Mouse (Mus musculus) right cerebral cortex, postnatal 4 days (tissue): ENCODE results near the gene Rnf114.

Experiments
- DNase-seq: peaks from one replicate; pipeline ENCODE4 v3.0.0-alpha.2; 2022

Gene Rnf114

GRCm38 (mm10) chr2:167475596-167475995, 16.8 kb upstream of the Rnf114 start:
- DNase-seq = no peak

GRCm38 (mm10) chr2:167476200-167476688, 16.2 kb upstream of the Rnf114 start:
- peak; percentile 77 for DNase-seq

DNA sequence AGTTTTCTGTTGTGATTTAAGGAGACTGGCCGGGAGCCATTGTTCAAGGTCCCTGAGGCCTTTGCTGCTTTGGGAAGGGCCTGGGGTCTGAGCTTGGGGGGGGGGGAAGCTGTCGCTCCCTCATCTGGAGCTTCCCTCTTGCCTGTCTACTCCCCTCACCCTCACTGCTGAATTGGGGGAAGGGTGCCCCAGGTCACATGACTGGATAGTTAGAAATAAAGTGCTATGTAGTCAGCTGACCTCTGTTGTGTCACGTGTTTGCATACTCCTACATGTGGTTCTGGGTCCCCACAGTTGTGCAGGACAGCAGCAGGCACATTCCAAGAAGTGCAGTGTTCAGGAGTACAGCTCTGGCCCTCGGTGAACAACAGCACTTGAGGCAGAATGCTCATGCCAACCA, 15.7 kb upstream of the Rnf114 start:
- DNase-seq = no peak

- DNase-seq = no peak
Observed at GRCm38 (mm10) chr2:167478128-167478527, 14.3 kb upstream of the Rnf114 start.

DNA sequence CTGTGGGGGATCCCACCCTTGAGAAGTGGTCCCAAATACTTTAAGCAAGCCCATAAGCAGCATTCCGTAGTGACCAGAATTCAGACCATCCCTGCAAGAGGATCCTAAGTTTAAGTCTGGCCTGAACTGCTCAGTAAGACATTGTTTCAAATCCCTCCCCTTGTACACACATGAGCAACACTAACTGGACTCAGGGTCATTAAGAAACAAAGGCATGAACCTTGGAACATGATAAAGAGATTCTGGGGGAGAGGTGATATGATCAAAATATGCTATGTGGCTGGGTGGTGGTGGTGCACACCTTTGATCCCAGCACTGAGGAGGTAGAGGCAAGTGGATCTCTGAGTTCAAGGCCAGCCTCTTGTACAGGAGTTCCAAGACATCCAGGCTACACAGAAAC, 12.9 kb upstream of the Rnf114 start:
- no peak for DNase-seq

GRCm38 (mm10) chr2:167482681-167483080, 9.8 kb upstream of the Rnf114 start:
- DNase-seq = no peak

- no peak for DNase-seq
Observed at GRCm38 (mm10) chr2:167483081-167483826, 9.2 kb upstream of the Rnf114 start.

GRCm38 (mm10) chr2:167483827-167484410, 8.5 kb upstream of the Rnf114 start:
- no peak for DNase-seq

- no peak for DNase-seq
Observed at GRCm38 (mm10) chr2:167484932-167485331, 7.5 kb upstream of the Rnf114 start.

GRCm38 (mm10) chr2:167485501-167486377, 6.7 kb upstream of the Rnf114 start:
- DNase-seq = peak; percentile 66

DNA sequence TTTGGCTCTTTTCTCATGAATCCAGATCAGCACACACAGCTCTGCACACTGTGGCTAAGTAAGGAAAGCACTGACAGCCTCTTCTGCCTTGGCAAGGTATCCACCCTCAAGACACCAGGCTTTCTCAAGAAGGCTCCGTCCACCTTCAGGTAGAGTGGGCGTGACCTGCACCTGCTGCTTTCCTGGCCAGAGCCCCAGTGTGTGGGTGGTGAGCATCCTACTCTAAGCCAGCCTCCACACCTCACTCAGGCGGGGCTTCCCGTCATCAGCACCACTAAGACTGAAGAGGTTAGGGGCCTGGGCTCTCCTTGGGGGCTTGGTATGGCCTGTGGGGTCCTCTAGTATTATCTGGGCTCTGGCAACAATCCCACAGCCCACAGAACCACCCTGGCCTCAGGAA, 5.9 kb upstream of the Rnf114 start:
- DNase-seq = no peak

DNA sequence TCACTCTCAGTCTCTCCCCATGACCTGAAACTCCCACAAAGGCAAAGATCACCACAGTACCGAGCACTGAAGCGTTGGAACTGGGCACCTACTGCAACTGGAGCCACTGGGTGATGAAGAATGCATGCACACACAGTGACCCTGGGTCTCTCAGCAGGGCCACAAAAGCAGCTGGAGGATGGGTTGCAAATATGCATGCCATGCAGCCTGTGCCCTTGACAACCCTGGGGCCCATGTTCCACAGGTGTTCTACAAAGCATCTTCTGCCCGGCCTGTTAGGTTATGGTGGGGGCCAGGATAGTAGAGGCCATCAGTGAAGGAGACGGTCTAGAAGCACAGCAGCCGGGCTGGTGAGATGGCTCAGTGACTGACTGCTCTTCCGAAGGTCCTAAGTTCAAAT, 4.9 kb upstream of the Rnf114 start:
- DNase-seq = no peak

DNA sequence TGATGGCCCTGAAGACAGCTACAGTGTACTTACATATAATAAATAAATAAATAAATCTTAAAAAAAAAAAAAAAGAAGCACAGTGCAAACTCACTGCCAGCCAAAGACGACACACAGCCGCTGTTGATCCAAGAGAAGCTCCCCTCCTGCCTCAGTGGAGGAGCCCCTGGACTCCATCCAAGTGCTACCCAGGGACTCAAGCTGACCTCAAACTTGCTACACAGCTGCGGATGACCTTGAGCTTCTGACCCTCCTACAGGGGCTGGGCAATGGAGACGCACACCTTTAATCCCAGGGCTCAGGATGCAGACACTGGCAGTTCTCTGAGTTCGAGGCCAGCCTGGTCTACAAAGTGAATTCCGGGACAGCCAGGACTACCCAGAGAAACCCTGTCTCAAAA, 4.5 kb upstream of the Rnf114 start:
- DNase-seq = no peak

DNA sequence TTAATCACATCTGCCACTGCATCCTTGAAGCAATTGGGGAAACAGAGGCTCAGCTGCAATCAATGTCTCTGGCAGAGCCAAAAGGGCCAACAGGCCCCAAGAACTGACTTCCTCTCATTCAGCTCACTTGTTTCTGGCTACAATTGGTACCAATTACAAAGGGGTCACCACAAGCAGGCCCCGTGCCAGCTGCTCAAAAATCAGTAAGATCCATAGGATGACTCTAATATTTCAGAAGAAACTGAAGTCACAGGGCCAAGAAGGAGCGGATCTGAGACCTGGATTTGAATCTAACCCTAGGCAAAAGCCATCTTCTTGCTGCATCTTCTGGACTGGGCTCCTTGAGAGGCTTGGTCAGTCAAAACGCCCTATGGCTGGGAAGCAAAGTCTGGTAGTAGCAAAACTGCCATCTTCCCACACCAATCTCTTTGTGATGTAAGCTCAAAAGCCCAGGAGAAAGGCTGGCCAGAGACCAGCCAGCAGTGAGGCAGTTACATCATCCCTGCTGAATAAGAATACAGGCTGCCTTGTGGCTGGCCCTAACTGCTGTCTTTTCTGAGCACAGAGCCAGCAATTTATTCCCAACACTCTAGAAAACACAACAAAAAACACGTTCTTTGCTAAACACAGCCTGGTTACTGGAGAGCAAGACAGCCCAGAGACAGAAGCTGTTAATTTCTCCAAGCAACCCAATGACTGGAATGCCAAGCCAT, 1.5 kb upstream of the Rnf114 start:
- DNase-seq = no peak

- DNase-seq = peak; percentile 88
Observed at GRCm38 (mm10) chr2:167492713-167493636, 530 bp downstream of the Rnf114 start, which contains the start of gene Spata2. Gene Spata2, minus strand, starts transcription at chr2:167492887.

DNA sequence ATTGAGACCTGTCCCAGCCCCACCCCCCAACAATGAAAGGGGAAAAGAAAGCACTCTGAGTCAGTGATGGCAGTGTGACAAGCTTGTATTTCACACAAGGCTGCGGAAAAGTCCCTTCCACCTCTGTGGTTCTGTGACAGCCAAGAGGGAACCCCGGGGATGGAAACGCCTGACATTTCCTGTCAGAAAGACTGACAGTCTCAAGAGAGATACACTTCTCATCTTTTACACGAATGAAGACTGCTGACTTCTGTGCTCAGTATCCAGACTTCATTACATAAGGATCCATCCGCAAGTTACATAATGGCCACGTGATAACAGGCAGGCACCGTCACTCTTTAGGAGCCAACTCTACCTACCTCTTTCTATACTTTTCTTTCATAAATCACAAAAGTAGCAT, 4.0 kb downstream of the Rnf114 start:
- DNase-seq = no peak

DNA sequence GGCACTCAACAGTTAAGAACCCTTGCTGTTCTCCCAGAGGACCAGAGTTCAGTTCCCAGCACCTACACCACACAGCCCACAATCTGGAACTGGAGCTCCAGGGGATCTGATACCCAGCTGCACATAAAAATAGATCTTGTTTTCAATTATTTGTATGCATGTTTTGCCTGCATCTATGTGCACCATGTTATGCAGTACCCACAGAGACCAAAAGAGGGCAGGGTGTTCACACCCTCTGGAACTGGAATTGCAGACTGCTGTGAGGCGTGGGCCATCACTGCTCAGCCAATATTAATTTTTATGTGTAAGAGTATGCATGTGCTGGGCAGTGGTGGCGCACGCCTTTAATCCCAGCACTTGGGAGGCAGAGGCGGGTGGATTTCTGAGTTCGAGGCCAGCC, 4.8 kb downstream of the Rnf114 start:
- DNase-seq = no peak

DNA sequence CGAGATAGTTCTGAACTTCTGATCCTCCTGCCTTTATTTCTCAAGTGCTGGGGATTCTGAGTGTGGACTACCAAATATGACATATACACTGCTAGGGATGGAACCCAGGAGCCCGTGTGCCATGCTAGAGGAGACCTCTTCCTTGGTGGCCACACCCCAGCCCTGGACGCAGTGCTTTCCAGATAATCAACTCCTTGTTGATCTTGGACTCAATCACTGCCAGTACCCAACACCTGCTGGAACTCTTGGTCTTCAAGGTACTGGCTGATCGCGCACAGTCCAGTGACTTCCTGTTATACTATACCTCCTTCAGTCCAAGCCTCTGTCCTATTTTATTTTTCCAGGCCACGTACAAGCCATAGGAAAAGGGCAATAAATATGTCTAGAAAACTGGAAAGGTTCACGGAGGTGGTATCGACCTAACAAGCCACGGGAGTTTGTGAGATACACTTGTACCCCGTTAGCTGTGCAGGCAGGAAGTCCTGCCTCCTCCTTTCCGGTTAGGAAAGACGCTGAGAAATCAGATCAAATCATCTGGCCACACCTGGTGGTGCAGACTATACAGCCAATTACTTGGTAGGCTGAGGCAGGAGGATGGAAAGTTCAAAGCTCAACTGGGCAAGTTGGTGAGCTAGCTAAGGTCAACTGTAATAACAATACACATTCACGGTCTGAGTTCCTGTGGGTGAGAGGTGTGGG, 10.3 kb downstream of the Rnf114 start:
- no peak for DNase-seq

DNA sequence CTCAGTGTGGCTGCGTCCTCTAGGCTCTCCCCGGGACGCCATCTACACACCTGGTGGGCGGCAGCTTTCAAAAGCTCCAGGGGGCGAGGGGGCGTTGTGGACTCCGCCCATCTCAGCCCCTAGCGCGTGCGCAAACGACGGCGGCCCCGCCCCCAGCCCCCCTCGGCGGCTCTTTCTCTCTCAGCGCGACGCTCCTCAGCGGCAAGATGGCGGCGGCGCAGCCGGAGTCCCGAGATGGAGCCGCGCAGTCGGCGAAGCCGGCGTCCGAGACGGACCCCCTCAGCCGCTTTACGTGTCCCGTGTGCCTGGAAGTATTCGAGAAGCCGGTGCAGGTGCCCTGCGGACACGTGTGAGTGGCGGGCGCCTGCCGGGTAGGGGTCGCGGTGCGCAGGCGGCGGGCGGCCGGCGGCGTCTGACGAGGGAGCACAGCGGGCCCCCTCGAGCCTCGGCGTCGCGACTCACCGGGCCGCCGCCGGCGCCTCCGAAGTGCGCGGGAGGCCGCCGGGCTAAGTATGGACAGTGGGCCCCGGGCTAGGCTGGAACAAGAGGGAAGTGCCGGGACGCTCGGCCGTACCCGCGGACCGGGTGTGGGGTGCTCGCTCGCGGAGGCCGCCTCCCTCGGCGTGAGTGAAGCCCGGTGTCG, 10.9 kb downstream of the Rnf114 start:
- peak; percentile 96 for DNase-seq

DNA sequence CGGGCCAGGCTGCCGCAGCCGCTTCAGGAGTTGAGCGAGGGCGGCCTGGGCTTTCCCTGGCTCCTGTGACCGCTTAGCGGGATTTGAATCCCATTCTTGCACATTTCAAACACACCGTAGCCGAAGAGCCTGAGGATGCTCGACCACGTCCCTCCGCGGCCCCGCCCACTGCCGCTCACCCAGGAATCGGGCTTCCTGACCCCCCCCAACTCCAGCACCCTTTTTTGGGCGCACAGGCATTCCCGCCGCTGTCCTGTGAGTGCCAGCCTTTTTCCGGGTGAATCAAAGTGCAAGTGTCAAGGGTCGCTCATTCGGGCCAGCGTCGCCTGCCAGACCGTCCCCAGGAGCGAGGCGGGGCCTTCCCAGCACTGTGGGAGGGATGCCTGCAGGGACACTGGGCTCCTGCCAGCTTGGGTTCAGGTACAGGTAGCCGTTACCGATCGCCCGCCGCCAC, 11.5 kb downstream of the Rnf114 start:
- DNase-seq = peak; percentile 40
